Mouse (Mus musculus): ENCODE data around the gene Mrpl17. TPM values are rescaled to one million over a fixed set of nuclear protein-coding genes. Genes with fewer than 3 reads are reported as not detected.
"Not testable (repeated sequence)": the region's sequence is repeated elsewhere in the genome, so short reads cannot be mapped to it uniquely, and the experiment has no call there.

Mrpl17 gene
- 100 to 1,000 TPM; 104 to 108 TPM for total RNA-seq (2021)
- long read RNA-seq, experiment 1, full-length matches to known transcripts = 33 of 36 reads
- long read RNA-seq, experiment 1, partial matches to known transcripts = 0 of 36 reads
- long read RNA-seq, experiment 1, other reads (novel, unspliced or antisense) = 3 of 36 reads
- long read RNA-seq, experiment 2, full-length matches to known transcripts = 45 of 50 reads
- long read RNA-seq, experiment 2, partial matches to known transcripts = 2 of 50 reads
- long read RNA-seq, experiment 2, other reads (novel, unspliced or antisense) = 3 of 50 reads

GRCm38 (mm10) chr7:105810877-105811489 is at the start of gene Mrpl17:
Gene Mrpl17 (minus strand): TSS chr7:105811099.
- peak within 1 kb of the TSS; percentile 79 for H3K4me3 ChIP-seq
- DNase-seq (ENCODE audit: low spot score in 2 of 2) = peak; percentile 100
- TF ChIP-seq CTCF (conservative IDR thresholded peaks at IDR 0.05) = peak; percentile 99

DNA sequence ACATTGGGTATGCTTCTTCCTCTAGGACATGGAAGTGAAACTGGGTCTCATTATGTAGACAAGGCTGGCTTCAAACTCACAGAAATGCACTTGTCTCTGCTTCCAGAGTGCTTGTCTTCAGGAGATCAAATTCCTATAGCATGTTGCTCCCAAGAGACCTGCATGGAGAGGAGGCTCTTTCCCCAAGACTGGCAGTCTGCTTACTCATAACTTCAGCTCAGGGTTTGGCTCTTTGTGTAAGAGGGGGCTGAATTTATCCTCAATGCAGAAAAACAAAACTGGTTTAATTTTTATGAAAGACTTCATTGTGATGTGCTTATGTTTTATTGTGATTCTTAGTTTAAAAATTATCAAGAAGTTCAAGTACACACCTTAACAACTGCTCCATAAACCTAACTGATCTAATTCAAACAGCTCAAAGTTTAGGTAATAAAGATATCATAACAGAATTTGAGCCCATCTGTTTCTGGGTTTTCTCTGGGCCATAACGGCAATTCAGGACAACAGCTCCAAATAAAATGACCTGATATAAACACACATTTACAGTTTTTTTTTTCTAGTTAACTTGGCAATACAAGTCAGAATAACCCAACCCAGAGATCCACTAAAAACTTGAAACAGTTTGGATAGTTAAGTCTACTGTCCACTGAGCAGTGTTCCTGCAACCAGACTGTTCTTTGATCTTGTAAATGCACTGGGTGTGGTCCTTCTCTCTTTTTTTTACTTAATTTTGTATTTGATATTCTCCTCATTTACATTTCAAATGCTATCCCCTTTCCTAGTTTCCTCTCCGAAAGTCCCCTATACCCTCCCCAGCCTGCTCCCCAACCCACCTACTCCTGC is 45.0 kb upstream of the Mrpl17 start:
- DNase-seq (ENCODE audit: low spot score in 2 of 2); H3K27ac ChIP-seq; H3K4me3 ChIP-seq: not testable (repeated sequence)

More at GRCm38 (mm10) chr7:105810877-105811489, at the start of gene Mrpl17:
- peak within 1 kb of the TSS; percentile 93 for H3K27ac ChIP-seq

GRCm38 (mm10) chr7:105824281-105824680 is 13.4 kb upstream of the Mrpl17 start:
- TF ChIP-seq CTCF (conservative IDR thresholded peaks at IDR 0.05) = no peak
- no peak overlapping the region for H3K4me3 ChIP-seq
- DNase-seq (ENCODE audit: low spot score in 2 of 2) = no peak
- H3K27ac ChIP-seq = no peak overlapping the region

- Histone ChIP-seq H3K4me3 (no peak overlapping the region), H3K27ac (no peak overlapping the region)
- TF ChIP-seq CTCF (conservative IDR thresholded peaks at IDR 0.05) = peak; percentile 90
- DNase-seq (ENCODE audit: low spot score in 2 of 2) = no peak
Observed at GRCm38 (mm10) chr7:105818483-105818882, 7.6 kb upstream of the Mrpl17 start.

DNA sequence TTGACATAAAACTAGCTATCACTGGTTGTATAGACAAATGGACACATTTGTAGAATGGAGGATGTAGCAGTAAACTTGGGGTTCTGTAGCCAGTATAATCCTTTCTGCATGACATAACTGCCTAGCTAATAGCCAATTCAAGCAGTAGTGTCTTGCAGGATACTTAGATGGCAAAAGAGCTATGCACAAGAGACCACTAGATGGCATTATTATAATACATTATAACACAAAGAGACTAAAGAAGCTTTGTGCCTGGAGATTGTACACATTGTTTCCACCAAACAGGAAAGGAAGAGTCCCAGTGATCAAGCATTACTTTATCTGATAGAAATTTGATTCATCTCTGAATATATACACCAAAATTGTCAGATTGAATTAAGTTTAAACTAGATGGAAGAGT is 5.8 kb upstream of the Mrpl17 start:
- Histone ChIP-seq H3K4me3 (no peak overlapping the region), H3K27ac (no peak overlapping the region)
- DNase-seq (ENCODE audit: low spot score in 2 of 2) = no peak
- TF ChIP-seq CTCF (conservative IDR thresholded peaks at IDR 0.05) = peak; percentile 77

- no peak for DNase-seq (ENCODE audit: low spot score in 2 of 2)
- Histone ChIP-seq H3K27ac (no peak overlapping the region), H3K4me3 (no peak overlapping the region)
- no peak for TF ChIP-seq CTCF (conservative IDR thresholded peaks at IDR 0.05)
Observed at GRCm38 (mm10) chr7:105813326-105813725, 2.4 kb upstream of the Mrpl17 start.

GRCm38 (mm10) chr7:105812566-105812965 is 1.7 kb upstream of the Mrpl17 start:
- H3K27ac ChIP-seq = no peak overlapping the region
- DNase-seq (ENCODE audit: low spot score in 2 of 2) = no peak
- no peak for TF ChIP-seq CTCF (conservative IDR thresholded peaks at IDR 0.05)
- H3K4me3 ChIP-seq = no peak overlapping the region

DNA sequence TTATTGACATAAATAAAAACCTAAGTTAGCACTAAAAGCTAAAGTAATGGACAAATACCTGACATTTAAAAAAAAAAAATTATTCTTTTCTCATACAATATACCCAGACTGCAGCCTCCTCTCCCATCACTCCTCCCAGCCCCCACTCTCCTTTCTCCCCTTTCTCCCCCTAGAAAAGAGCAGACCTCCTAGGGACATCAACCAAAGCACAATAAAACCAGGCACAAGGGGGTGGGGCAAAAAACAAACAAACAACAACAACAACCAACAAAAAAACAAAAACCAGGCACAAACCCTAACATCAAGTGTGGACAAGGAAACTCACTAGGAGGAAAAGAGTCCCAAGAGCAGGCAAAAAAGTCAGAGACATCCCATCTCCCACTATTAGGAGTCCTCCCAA is 617 bp upstream of the Mrpl17 start:
- peak overlapping the region; percentile 43 for H3K4me3 ChIP-seq
- DNase-seq (ENCODE audit: low spot score in 2 of 2) = no peak
- no peak for TF ChIP-seq CTCF (conservative IDR thresholded peaks at IDR 0.05)
- peak overlapping the region; percentile 80 for H3K27ac ChIP-seq

DNA sequence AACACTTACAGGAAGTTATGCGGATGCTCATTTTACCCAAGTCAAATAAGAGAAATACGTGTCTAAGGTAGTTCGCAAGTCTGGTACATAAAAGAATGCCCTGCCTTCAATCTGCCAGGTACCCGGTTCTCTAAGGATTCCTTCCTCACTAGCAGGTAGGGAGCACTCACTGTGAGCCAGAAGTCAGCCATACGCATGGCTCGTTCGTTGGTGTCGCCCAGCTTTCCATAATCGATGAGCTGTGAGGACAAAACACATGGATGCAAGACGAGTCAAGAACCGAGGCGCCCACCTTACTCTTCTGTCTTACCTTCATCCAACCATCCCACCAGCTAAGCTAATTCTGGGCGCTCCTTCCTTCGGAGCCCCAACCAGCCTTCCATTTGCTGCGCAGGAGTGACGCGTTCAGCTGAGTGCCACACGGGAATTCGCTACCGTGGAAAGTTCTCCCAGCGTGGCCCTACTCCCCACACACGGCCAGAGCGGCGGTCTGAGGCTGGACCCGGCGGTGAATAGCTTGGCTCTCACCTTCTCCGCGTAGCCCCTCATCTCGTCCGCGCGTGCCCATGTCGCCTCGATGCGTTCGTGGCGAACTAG is 521 bp downstream of the Mrpl17 start:
- H3K4me3 ChIP-seq = peak overlapping the region; percentile 79
- peak in 1 of 2 experiments; percentile 36 for DNase-seq (ENCODE audit: low spot score in 2 of 2)
- H3K27ac ChIP-seq = peak overlapping the region; percentile 93
- TF ChIP-seq CTCF (conservative IDR thresholded peaks at IDR 0.05) = no peak

GRCm38 (mm10) chr7:105809836-105810235 is 1.1 kb downstream of the Mrpl17 start:
- H3K4me3 ChIP-seq = peak overlapping the region; percentile 79
- DNase-seq (ENCODE audit: low spot score in 2 of 2) = no peak
- peak overlapping the region; percentile 93 for H3K27ac ChIP-seq
- TF ChIP-seq CTCF (conservative IDR thresholded peaks at IDR 0.05) = no peak

GRCm38 (mm10) chr7:105808385-105808784 is 2.5 kb downstream of the Mrpl17 start:
- Histone ChIP-seq H3K27ac (no peak overlapping the region), H3K4me3 (no peak overlapping the region)
- no peak for TF ChIP-seq CTCF (conservative IDR thresholded peaks at IDR 0.05)
- no peak for DNase-seq (ENCODE audit: low spot score in 2 of 2)

DNA sequence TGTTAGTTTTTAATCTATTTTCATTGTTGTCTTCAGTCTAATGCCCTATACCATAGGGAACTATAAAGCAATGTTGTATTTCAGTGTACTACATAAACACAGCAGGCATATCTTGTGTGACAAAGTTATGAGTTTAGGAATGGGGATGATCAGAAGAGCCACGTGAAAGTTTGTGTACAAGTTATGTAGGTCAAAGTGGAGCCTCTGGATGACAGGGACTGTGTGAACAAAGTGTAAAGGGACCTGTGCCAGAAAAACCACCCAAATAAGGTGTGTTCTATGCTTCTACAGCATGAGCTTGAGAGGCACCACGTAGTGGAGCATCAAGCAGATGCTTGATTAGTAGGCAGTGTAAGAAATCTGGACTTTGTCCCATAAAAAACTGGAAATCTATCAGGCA is 4.2 kb downstream of the Mrpl17 start:
- no peak for DNase-seq (ENCODE audit: low spot score in 2 of 2)
- H3K4me3 ChIP-seq = no peak overlapping the region
- no peak for TF ChIP-seq CTCF (conservative IDR thresholded peaks at IDR 0.05)
- no peak overlapping the region for H3K27ac ChIP-seq

DNA sequence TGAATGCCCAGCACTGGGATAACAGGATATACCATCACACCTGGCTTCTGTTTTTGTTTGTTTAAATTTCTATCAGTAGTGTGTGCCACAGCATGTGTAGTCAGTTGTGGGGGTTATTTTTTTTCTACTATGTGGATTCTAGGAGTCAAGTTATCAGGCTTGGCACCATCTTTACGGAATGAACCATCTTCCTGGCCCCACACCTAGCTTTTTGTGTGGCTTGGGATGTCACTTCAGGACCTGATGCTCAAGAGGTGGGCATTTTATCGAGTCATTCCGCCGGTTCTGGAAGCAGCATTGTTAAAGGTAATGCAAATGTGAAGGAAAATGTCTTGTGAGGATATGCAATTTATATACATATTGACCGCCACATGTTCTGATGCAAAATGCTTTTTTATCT is 4.8 kb downstream of the Mrpl17 start:
- no peak for TF ChIP-seq CTCF (conservative IDR thresholded peaks at IDR 0.05)
- Histone ChIP-seq H3K27ac (no peak overlapping the region), H3K4me3 (no peak overlapping the region)
- no peak for DNase-seq (ENCODE audit: low spot score in 2 of 2)
